Mouse (Mus musculus) limb, embryonic 12.5 days (tissue): ENCODE measurements at regions not wholly inside any gene's neighbourhood (a gene's known extent, or its start where the extent isn't known, plus 50 kb on each side); places are given as distances from the start of the nearest gene placed in this dataset.

ENCODE experiments used
- ATAC-seq: fragments of 200-750 bp; cut with Nextera tagmentation; 2 replicates; pipeline ENCODE4 v1.8.0; 2017; ENCODE audit warnings: low read depth, moderate TSS enrichment; ENCODE audit not compliant: insufficient number of reproducible peaks, insufficient read depth, low FRiP score, low TSS enrichment
- H3K27ac ChIP-seq: fragments of 300-500 bp; sonication (generic); 2 replicates; pipeline ENCODE4 v1.5.1; 2016; ENCODE audit warnings: mild to moderate bottlenecking, moderate library complexity
- H3K27me3 ChIP-seq: fragments of 300-500 bp; sonication (generic); 2 replicates; pipeline ENCODE4 v1.6.1; 2016; ENCODE audit warnings: mild to moderate bottlenecking, moderate library complexity
- H3K36me3 ChIP-seq: fragments of 300-500 bp; sonication (generic); 2 replicates; pipeline ENCODE4 v1.6.1; 2016; ENCODE audit warnings: mild to moderate bottlenecking, moderate library complexity
- H3K4me1 ChIP-seq: fragments of 300-500 bp; sonication (generic); replicated peaks from 2 replicates; pipeline ENCODE4 v1.6.1; 2016
- H3K4me2 ChIP-seq: fragments of 300-500 bp; sonication (generic); 2 replicates; pipeline ENCODE4 v1.6.1; 2016; ENCODE audit warnings: mild to moderate bottlenecking, moderate library complexity
- H3K4me3 ChIP-seq: fragments of 300-500 bp; sonication (generic); replicated peaks from 2 replicates; pipeline ENCODE4 v1.5.1; 2016; ENCODE audit warnings: mild to moderate bottlenecking
- H3K9ac ChIP-seq: fragments of 300-500 bp; sonication (generic); replicated peaks from 2 replicates; pipeline ENCODE4 v1.6.1; 2016; ENCODE audit warnings: mild to moderate bottlenecking, moderate library complexity
- H3K9me3 ChIP-seq: fragments of 300-500 bp; sonication (generic); 2 replicates; pipeline ENCODE4 v1.6.1; 2016; ENCODE audit warnings: mild to moderate bottlenecking, moderate library complexity
- WGBS: fragments of 180-500 bp; shearing (Covaris S2); methylation state at CpG from one replicate; pipeline ENCODE4 v1.1.7; 2016; 5-methylcytosine and 5-hydroxymethylcytosine counted together

DNA sequence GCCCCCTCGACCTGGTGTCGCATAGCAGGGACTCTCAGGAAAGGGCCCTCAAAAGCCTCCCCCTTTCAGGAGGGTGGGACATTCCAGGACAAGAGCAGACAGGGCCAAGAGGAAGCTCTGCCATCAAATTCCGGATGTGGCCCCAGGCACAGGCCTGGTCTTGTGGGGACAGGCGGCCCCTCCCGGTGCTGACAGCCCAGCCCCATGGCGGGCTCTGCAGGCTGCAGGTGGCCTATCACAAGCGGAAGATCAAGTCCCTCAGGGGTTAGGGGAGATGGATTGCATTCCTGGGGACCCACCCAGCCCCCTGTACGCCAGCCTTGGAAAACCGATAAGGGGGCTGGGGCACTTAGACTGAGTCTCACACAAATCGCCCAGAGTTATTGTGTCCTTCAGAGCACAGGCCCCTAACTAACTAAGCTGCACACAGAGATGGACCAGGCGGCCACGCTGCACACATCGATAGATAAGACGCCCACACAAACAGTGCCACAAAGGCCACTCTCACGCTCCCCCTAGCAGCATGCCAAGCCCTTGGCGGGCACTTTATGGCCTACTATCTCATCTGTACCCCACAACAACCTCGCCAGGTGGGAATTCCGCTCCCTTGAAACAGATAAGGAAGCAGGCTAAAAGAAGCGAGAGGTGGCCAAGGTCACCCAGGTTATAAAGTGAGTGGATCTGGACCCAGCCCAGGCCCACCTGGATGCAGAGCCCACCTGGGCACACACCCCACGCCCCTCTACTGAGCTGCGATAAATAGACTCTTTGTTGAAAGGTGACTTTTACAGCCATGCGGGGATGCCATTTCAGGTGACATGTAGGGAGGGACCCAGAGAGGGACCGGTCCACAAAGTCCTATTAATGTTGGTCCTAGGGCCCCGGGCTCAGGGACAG is 55.5 kb downstream of the Gm5294 start:
- no peak for ATAC-seq
- H3K9ac ChIP-seq, result 0 out of 2 replicates have a peak overlapping the region, but pooled peaks have one; percentile 4
- H3K27me3 ChIP-seq, result peaks cover 1% of the 10 kb centered on the region; the same call in 1 of the 2 replicates
- H3K4me1 ChIP-seq, result peaks cover 9% of the 10 kb centered on the region
- H3K4me2 ChIP-seq, result no peak overlapping the region
- H3K36me3 ChIP-seq, result no peaks in the 10 kb centered on the region
- H3K9me3 ChIP-seq, result no peaks in the 10 kb centered on the region
- H3K4me3 ChIP-seq, result no peak overlapping the region
- 0 out of 2 replicates have a peak overlapping the region, but pooled peaks have one; percentile 17 for H3K27ac ChIP-seq
- 64% methylated on average over 24 of the region's 24 CpGs for WGBS

DNA sequence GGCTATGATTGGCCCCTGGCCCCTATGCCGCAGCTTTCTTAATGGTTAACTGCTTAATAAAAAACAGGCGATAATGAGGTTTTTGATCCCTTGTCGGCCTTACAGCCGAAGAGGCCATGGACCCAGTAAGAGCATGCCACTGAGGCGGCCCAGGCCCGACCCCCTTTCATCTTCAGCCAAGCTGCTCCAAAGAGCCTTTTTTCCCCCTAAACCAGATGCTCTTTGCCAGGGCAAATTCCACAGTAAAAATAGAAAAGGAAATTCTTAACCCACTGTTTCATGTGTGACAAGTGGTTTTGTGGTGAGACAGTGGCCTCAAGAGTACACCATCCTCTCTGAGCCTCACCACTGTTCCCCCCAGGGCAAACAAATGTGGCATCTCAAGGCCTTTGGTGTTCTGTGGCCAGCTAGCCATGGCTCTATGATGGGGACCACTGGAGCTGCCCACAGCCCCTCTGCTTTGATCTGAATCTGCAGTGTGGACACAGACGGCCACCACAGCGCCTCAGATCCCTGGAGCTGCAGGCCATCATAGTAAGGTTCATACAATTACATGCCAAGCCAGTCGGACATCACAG is 61.9 kb downstream of the Gm5294 start:
- no peak for ATAC-seq

DNA sequence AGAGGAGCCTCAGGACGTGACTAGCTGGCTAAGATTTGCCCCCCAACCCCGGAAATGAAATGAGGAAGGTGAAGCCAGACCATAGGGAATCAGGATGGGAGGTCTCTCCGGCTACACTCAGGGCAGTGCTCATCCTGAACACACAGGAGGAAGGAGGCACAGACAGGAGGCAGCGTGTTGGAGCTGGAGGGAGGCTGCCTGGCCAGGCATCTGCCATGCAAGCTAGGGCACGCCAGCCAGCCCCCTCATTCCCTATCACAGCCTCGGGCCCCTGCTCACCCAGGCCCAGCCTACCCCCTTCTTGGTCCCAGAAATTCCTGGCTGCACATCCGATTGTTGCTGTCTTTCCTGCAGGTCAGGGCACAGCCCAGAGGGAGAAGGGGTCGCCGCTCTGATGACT is 63.7 kb downstream of the Gm5294 start:
- no peak overlapping the region for H3K4me2 ChIP-seq
- H3K27me3 ChIP-seq, result peaks cover 3% of the 10 kb centered on the region; the same call in 1 of the 2 replicates
- no peaks in the 10 kb centered on the region for H3K36me3 ChIP-seq
- no peak overlapping the region for H3K9ac ChIP-seq
- H3K4me1 ChIP-seq, result peaks cover 11% of the 10 kb centered on the region
- no peaks in the 10 kb centered on the region for H3K9me3 ChIP-seq
- H3K4me3 ChIP-seq, result no peak overlapping the region
- H3K27ac ChIP-seq, result no peak overlapping the region
- no peak for ATAC-seq
- WGBS, result 63% methylated on average over 9 of the region's 9 CpGs

More for the DNA sequence above, 61.9 kb downstream of the Gm5294 start:
- Histone ChIP-seq H3K27ac (no peak overlapping the region), H3K4me3 (no peak overlapping the region), H3K36me3 (no peaks in the 10 kb centered on the region), H3K4me2 (no peak overlapping the region), H3K9ac (no peak overlapping the region), H3K27me3 (peaks cover 3% of the 10 kb centered on the region; the same call in 1 of the 2 replicates), H3K4me1 (peaks cover 11% of the 10 kb centered on the region), H3K9me3 (no peaks in the 10 kb centered on the region)
- WGBS, result 39% methylated on average over 9 of the region's 9 CpGs

DNA sequence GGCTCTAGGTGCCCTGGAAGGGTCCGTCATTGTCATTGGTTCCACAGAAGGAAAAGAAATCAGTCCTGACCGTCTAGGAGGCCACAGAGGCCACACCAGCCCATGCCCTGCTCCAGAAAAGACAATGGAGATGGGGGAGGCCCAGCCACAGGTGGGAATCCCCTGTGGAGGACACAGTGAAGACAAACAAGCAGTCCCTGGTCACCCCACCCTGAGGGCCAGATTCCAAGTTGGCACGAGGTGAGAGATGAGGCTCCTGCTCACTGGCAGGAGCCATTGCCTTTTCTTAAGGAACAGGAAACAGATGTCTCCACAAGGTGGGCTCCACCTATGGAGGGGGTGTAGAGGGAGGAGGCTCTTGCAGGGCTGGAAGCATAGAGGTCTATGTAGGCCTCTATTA is 66.0 kb downstream of the Gm5294 start:
- WGBS, result 80% methylated on average over 3 of the region's 3 CpGs
- H3K9ac ChIP-seq, result no peak overlapping the region
- no peak overlapping the region for H3K27ac ChIP-seq
- H3K27me3 ChIP-seq, result no peaks in the 10 kb centered on the region; the same call in 1 of the 2 replicates
- no peak overlapping the region for H3K4me3 ChIP-seq
- no peak for ATAC-seq
- no peaks in the 10 kb centered on the region for H3K9me3 ChIP-seq
- H3K4me2 ChIP-seq, result no peak overlapping the region
- no peaks in the 10 kb centered on the region for H3K36me3 ChIP-seq
- H3K4me1 ChIP-seq, result peaks cover 11% of the 10 kb centered on the region

DNA sequence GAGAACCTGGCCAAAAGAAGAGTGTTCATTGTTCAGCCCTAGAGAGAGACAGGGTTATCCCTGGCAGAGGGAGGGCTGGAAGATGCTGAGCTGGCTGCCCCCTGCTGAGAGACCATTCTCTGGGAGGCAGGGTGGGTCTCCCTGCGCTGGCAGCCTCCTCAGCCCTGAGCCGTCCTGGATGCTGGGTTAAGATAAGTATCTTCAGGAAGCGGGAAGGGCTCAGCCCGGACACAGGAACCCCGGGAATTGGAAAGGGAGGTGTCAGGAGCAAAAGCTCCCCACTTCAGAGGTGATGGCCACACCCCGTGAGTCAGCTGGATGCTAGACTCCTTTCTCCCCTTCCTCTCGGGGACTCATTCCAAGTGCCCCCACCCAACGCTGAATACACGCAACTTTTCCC is 68.9 kb downstream of the Gm5294 start:
- Histone ChIP-seq H3K9ac (no peak overlapping the region), H3K27me3 (no peaks in the 10 kb centered on the region; the same call in 1 of the 2 replicates), H3K4me1 (no peaks in the 10 kb centered on the region), H3K4me3 (no peak overlapping the region), H3K4me2 (no peak overlapping the region), H3K27ac (no peak overlapping the region), H3K36me3 (no peaks in the 10 kb centered on the region), H3K9me3 (no peaks in the 10 kb centered on the region)
- 58% methylated on average over 9 of the region's 9 CpGs for WGBS
- ATAC-seq, result no peak

DNA sequence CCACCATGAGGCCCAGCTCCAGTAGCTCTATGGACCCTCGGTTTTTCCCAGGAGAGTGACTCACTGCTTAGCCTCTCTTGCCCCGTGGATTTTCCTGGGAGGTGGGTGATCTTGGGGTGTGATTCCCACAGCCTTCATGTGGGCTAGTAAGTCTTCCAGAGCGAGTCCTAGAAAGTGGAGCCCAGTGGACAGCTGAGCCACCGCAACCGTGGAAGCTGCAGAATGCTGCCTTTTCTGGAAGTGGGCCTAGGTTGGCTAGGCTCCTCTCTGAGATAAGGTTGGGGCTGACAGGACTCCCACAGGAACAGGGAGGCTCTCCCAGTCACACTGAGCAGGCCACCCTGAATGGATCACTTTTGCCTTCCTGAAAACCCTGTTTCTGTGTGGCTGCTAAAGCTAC is 69.9 kb downstream of the Gm5294 start:
- no peak overlapping the region for H3K4me3 ChIP-seq
- 83% methylated on average over 5 of the region's 5 CpGs for WGBS
- H3K27ac ChIP-seq, result no peak overlapping the region
- no peak overlapping the region for H3K9ac ChIP-seq
- no peaks in the 10 kb centered on the region for H3K36me3 ChIP-seq
- no peak overlapping the region for H3K4me2 ChIP-seq
- ATAC-seq, result no peak
- no peaks in the 10 kb centered on the region for H3K4me1 ChIP-seq
- no peaks in the 10 kb centered on the region for H3K9me3 ChIP-seq
- no peaks in the 10 kb centered on the region; the same call in 1 of the 2 replicates for H3K27me3 ChIP-seq

DNA sequence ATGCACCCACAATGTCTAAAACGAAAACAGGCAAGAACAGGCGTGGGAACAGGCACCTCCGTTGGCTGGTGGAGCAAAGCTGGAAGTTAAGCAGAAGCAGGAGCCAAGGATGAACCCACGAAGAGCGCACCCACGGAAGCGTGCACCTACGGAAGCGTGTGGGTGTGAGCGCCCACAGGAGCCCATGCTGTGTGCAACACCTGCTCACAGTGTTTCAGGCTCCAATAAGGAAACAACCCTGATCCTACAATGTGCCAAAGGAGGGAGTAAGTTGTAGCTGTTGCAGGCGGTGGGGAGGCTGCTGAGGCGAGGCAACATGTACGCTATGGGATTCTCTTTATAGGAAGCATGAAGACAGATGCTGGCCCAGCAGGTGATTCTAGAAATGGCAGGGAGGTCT is 74.6 kb downstream of the Gm5294 start:
- WGBS, result 92% methylated on average over 13 of the region's 13 CpGs
- no peaks in the 10 kb centered on the region for H3K36me3 ChIP-seq
- H3K27me3 ChIP-seq, result no peaks in the 10 kb centered on the region
- H3K27ac ChIP-seq, result no peak overlapping the region
- no peak overlapping the region for H3K4me3 ChIP-seq
- H3K4me2 ChIP-seq, result no peak overlapping the region
- H3K9me3 ChIP-seq, result no peaks in the 10 kb centered on the region
- peaks cover 6% of the 10 kb centered on the region; the same call in 1 of the 2 replicates for H3K4me1 ChIP-seq
- no peak overlapping the region for H3K9ac ChIP-seq
- no peak for ATAC-seq

DNA sequence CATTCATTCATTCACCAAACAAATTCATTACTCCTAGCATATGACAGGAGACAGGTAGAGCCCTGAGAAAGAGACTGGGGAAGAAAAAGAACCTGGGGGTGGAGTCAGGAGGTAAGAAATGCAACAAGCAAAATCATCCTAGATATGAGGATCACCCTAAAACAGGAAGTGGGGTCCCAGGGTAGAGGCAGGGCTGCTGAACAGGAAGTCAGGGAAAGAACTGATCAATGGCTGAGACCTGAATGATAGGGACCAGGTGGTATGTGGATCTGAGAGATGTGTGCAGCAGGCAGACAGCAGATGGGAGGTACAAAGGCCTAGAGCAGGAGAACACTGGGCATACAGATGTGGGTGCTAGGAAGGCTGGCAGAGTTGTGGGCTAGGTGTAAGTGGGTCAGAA is 77.4 kb downstream of the Gm5294 start:
- Histone ChIP-seq H3K9ac (no peak overlapping the region), H3K27me3 (no peaks in the 10 kb centered on the region), H3K36me3 (no peaks in the 10 kb centered on the region), H3K4me2 (no peak overlapping the region), H3K27ac (no peak overlapping the region), H3K4me1 (peaks cover 6% of the 10 kb centered on the region; the same call in 1 of the 2 replicates), H3K4me3 (no peak overlapping the region), H3K9me3 (no peaks in the 10 kb centered on the region)
- ATAC-seq, result no peak

DNA sequence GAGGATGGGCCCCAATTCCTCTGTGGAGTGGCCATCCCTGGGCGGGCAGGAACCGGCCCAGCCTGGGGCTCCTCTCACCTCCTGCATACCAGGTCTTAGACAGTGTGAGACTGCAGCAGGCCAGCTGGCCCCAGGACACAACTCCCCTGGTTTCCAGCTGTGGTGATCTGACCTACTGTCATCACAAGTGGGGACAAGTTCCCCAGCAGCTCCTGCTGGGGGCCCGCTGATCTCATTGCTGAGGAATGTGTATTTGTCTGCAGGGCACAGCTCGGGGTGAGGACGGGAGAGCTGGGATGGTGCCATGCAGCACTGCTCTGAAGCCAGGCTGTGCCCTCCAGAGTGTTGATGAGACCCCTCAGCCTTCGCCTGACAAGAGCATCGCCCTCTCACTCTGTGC is 78.6 kb downstream of the Gm5294 start:
- Histone ChIP-seq H3K9ac (no peak overlapping the region), H3K9me3 (no peaks in the 10 kb centered on the region), H3K4me2 (no peak overlapping the region), H3K4me1 (peaks cover 6% of the 10 kb centered on the region; the same call in 1 of the 2 replicates), H3K27ac (no peak overlapping the region), H3K36me3 (no peaks in the 10 kb centered on the region), H3K4me3 (no peak overlapping the region), H3K27me3 (no peaks in the 10 kb centered on the region)
- no peak for ATAC-seq
- 46% methylated on average over 7 of the region's 7 CpGs for WGBS

DNA sequence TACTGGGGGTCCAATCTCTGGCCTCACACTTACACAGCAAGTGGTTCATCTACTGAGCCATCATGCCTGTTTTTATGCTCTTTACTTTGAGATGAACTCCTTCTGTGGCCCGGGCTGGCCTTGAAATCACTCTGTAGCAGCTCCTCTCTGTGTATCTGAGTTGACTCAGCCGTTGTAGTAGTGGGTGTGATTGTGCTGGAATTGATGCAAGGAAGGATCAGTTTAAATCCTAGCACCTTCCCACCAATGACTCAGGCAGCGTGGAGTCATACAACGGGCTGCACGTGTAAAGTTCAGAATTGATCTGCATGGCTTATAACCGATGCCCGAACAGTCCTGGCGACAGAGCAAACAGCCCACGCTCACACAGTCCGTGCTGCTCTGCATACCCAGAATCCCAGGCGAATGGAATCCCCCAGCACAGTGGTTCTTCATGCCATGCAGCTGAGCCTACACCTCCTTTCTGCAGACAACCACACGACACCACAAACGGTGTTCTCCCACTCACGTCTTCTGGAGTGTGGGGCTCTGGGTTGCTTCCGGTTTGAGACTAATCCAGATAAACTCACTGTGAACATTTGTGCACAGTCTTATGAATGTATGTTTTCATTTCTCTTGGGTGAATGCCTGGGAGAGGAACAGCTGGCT is 81.2 kb downstream of the Gm5294 start:
- H3K36me3 ChIP-seq, result no peaks in the 10 kb centered on the region
- no peaks in the 10 kb centered on the region for H3K9me3 ChIP-seq
- peaks cover 6% of the 10 kb centered on the region; the same call in 1 of the 2 replicates for H3K4me1 ChIP-seq
- no peaks in the 10 kb centered on the region for H3K27me3 ChIP-seq
- no peak for ATAC-seq
- WGBS, result 86% methylated on average over 15 of the region's 15 CpGs
- H3K4me2 ChIP-seq, result no peak overlapping the region
- no peak overlapping the region for H3K9ac ChIP-seq
- H3K27ac ChIP-seq, result no peak overlapping the region
- no peak overlapping the region for H3K4me3 ChIP-seq

DNA sequence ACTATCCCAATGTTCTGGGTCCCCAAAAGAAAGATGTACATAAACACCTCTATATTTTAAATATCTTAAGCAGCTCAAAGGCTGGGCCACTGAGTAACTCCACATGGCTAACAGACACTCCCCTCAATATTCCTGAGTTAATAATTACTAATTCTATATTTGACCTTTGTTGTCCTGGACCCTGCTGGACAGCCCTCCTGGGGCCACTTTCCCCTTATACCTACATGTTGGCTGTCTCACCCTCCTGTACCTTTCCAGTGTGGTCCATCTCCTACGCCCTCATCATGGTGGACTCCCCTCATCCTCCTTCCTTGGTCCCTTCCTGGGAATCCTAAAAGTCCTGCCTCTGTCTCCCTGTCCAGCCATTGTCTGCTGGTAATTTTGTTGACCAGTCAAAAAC is 82.4 kb downstream of the Gm5294 start:
- Histone ChIP-seq H3K27me3 (no peaks in the 10 kb centered on the region), H3K27ac (no peak overlapping the region), H3K4me1 (peaks cover 6% of the 10 kb centered on the region; the same call in 1 of the 2 replicates), H3K36me3 (no peaks in the 10 kb centered on the region), H3K4me2 (no peak overlapping the region), H3K4me3 (no peak overlapping the region), H3K9ac (no peak overlapping the region), H3K9me3 (no peaks in the 10 kb centered on the region)
- ATAC-seq, result no peak
- WGBS, result 89% methylated on average over 1 of the region's 1 CpGs
